Mouse (Mus musculus) ZHBTc4 (cell line): ENCODE measurements at regions not wholly inside any gene's neighbourhood (a gene's known extent, or its start where the extent isn't known, plus 50 kb on each side); places are given as distances from the start of the nearest gene placed in this dataset.

Experiments used
- DNase-seq: peaks from one replicate; pipeline ENCODE4 v3.0.0-alpha.2; 2011; ENCODE audit warnings: low read depth, low spot score

DNA sequence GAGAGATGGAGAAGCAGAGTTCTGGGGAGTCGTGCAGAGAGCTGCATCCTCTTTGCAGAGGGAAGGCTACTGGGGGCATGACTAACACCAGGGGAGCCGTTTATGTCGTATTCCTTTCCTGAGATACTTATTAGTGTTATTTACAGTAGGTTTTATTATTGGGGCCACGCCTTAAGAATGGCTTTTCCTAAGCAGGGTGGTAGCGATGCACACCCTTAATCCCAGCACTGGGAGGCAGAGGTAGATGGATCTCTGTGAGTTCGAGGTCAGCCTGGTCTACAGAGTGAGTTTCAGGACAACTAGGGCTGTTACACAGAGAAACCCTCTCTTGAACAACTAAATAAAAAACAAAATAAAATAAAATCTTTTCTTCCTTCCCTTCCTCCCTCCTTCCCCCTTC, 212.6 kb downstream of the Enc1 start:
- no peak for DNase-seq

DNA sequence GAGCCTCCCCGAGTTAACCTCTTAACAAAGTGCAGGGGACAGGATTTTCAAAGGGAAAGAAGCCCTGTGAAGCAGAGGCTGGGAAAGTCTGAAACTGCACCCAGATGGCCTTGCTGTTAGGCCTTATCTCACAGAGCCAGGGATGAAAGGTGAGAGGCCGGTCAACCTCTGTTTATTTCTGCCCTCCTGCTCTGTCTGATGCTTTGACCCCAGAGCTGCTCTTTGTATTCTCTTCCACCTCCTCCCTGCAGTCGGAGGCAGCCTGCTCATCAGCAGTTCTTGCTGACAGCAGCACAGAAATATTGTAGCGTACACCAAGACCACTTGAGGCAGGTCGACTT, 212.2 kb downstream of the Enc1 start:
- no peak for DNase-seq

DNA sequence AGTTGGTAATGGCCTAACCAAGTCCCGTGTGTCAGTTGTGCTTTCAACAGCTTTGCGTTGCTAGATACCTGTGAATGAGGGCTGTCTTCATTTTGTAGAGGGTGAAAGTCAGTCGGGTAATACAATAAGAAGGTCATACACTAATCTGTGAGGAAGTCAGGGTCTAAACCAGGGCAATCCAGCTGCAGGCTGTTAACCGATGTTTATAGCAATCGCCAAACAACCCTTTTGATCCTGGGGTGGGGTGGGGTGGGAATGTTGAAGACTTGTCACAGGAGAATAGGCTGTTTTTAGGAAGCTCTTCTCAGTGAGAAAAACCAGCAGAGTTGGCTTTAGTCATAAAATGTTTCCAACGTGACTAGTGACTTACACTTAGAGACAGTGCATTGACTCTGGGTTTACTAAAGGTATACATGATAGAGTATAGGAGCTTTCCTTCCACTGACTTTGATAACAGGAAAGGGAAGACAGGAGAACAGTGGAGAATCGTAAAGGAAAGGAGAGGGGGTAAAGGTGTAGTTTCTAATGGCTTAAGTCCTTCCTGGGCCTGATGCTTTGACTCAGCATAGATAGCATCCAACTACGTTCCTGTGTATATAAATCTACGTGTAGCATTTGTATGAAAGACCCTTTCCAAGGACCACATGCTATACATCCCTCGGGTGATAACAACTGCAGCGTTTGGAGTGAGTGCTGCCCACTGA, 211.6 kb downstream of the Enc1 start:
- DNase-seq = peak; percentile 89

DNA sequence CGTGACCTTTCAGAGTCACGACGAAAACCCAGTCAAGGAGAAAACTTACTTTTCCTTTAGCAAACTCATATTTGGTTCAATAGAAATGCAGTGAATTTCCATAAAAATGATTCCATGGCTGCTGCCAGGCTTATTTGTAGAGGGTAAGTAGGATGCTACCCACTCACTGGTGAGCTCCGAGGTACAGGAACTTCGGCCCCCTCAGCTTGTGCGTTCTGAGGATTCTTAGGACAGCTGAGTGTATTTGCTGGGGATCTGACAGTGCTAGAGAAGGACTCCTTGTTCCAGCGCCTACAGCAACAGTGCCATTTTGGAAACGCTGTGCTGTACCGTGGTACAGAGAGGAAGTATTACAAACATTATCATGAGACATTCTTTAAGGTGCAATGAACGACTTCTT, 210.4 kb downstream of the Enc1 start:
- no peak for DNase-seq

DNA sequence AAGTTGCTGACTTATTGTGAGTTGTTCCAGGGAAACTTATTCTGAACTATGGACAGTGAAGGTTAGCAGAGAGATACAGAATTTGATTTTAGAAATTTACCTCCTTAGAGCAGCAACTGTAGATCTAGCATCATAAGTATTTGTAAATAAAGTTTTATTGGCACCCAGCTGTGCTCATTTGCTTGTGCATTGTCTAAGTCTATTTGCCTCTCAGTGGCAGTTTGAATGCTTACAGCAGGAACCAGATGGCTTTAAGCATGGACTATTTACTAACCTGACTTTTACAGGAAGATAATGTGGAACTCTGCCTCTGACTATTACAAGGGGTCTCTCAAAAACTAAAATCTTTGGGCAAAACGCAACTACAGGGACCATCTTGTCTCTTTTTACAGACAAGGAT, 207.2 kb downstream of the Enc1 start:
- peak; percentile 69 for DNase-seq

DNA sequence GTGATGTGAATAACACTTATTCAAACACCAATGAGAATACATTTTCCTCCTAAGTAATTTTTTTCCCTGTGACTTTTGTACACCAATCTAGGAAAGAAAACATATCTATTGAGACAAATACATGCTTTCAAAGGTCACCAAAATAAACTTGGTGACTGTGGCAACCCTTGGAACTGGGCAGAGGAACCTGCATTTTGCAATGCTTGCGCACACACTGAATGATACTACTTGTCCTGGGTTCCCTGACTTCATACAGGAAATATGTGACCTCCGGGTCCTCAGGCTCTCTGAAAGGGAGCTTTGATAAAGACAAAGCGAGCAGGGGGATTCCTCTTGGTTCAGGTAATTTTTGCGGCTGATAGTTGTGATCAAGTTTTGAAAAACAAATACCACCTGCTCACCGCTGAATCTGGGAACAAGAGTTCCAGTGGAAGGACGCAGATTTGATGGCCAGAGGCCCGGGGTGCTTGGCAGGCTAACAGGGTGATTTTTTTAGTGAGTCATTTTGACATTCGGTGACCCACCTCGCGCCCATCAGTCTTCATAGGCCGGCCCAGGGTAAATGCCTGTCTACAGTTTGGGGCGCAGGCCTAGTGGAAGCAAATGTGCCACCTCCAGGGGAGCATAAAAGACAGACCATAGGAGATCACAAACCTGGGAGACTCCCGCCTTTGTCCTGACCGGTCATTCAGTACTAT, 203.0 kb downstream of the Enc1 start:
- no peak for DNase-seq

DNA sequence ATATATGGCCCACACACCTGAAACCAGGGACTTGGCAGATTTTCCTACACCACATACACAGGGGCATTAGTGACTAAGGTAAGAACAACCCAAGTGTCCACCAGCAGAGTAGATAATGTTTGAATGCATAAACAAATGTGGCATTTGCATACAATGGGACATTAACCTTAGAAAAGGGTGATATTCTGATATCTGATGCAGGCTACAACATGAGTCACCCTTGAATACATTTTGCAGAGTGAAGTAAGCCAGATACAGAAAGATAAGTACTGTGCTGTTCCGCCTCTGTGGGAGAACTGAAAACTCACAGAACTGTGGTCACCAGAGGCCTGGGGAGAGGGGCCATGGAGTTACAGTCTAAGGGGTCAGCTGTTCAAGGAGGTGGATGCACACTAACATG, 201.9 kb downstream of the Enc1 start:
- no peak for DNase-seq

DNA sequence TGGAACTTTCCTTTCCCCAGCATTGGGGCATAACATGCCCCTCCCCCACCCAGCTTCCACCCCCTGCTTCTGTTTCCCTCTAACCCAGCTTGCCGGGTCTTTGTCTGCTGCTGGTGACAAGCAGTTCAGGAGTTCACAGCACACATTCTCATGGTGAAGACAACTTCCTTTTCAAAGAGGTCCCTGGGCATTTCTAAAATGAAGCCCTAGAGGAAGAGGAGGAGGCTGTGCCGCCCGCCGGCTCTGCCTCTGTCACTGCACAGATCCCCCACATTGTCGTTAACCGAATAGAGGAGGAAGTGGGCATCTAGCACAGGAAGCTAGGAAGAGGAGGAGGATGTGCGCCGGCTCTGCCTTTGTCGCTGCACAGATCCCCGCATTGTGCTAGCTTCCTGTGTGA, 201.4 kb downstream of the Enc1 start:
- DNase-seq = peak; percentile 51

DNA sequence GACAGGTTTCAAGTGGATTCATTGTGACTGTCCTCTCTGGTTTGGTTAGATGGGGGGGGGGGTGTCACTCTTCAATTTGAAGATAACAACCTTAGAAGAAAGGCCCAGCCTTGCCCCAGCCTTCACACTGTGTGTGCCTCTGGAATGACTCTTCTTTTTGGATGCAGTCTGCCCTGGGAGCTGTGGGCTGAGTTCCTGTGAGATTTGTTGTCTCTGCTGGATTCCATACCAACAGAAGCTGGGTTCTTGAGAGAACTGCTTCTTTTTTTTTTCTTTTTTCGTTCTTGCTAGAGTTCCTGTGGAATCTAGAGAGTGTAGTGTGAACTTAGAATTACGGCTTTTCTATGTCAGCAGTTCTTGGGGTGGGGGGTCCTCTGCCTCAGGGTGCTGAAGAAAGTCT, 200.9 kb downstream of the Enc1 start:
- no peak for DNase-seq

DNA sequence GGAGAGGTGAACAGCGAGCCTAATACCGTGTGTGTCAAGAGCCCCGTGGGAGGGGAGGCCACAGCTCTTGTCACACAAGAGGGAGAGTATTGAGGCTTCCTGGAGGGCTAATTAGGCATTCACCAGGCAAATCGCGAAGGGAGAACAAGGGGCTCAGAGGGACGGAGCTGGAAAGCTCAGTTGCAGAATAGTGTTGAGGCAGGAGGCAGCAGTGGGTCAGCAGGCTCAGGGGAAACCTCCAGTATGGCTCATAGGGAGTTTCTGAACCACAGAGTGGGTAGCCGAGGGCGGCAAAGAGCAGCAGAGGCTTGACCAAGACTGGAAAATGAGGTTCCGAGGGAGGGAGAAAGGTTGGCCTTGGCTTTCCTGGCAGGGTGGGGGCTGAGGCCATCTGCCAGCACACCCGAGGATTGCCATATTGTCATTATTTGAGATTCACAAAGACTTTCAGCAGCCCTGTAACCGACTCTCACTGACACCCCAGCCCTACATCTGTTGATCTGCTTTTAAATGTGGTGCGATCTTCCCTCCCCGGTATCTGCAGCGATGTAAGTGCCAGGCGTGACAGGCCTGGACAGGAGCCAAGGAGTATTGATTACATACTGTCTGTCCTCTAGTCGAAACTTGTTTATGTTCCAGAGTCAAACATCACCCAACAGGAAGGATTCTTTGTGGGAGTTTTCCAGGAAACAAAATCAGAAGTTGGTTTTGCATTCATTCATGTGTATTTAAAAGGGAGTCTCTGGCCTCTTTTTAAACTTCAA, 198.5 kb downstream of the Enc1 start:
- DNase-seq = peak; percentile 35

DNA sequence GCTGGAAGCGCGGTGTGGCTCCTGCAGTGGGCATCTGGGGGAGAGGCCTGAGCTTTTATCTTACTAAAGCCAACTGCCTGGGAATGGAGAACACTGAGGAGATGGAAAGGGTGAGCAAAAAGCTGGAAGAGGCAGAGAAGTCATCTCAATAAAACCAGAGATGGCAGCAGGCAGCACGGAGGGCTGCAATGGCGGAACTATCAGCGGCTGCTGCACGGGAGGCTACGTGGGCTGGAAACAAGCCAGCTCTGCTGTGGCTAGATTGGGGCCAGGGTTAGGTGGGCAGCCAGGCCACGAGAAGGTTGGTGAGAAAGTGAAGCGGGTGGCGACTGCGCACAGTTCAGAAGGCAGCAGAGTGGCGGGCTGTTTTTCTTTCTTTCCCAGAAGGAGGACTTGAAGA, 197.8 kb downstream of the Enc1 start:
- DNase-seq = peak; percentile 12

DNA sequence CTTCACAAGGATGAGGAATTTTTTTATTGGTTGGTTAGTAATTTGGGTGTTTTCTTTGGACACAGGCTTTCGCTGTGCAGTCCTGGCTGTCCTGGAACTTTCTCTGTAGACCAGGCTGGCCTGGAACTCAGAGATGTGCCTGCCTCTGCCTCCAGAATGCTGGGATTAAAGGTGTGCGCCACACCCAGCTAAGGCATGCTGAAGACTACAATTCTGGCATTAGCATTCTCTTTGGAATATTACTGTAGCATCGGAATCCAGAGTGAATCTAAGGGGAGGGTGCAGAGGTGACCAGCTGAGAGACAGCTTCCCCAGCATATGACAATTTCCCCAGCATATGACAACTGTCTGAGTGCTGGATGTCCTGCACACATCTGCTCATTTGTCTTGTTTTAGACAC, 197.4 kb downstream of the Enc1 start:
- peak; percentile 72 for DNase-seq

DNA sequence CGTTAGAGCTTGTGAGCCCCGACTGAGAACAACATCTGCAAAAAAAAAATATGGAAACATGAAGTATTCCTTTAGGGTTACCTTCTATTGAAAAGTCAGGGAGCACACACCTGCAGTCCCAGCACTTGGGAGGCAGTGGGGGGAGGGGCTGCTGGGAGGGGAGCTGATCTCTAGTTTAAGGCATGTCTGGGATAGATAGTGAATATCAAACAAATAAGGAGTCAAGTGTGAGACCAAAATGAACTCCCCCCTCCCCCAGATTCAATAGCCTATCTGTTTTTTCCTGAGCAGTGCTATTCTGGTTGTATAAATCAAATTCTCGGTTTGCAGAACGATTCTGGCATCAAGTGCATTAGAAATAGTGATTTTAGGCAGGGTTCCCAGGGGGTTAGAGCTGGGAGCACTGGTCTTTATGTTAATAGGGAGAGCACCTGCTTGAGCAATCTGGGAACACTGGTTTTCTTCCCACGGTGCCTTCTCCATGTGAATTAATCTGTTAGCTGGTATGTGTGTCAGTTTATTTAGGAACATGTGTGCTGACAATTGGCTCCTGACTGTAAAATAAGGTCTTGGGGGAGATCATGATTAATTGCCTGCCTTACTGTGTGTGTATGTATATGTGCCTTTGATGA, 195.9 kb downstream of the Enc1 start:
- no peak for DNase-seq

DNA sequence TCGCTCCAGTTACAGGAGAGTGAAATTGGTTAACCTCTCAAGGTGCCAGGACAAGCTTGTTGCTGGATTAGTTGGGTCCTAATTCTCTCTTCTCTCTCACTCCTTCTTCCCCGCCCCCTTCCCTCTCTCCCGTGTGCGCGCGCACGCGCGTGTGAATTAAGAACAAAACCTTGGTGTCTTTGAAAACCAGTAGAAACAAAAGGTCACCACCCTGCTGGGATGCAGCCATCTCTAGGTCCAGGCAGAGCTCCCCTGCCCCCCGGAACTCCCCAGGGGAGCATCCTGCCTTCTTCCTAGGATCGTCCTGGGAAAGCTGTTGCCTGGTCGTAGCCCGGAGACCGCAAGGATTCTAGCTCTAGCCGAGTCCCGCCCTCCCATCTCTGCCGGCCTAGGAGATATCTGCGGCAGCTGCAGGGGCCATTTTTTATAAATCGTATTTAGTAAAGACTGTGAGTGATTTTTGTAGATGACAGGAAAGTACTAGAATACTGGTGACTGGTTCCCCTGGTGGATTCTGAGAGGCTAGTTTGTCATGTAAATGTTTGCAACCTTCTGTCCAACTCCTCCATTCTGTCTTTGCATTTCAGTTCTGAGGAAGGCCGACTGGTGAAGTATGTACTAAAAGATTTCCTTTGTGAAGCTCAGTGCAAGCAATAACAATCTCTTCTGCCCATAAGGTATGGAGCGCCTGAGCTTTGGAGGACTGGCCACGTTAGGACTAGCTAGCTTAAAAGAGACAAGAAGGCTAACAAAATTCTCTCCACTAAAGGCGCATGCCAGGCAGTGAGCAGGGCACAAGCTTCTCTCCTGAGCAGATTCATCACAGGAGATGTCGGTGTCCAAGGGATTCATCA, 195.2 kb downstream of the Enc1 start:
- peak; percentile 96 for DNase-seq

DNA sequence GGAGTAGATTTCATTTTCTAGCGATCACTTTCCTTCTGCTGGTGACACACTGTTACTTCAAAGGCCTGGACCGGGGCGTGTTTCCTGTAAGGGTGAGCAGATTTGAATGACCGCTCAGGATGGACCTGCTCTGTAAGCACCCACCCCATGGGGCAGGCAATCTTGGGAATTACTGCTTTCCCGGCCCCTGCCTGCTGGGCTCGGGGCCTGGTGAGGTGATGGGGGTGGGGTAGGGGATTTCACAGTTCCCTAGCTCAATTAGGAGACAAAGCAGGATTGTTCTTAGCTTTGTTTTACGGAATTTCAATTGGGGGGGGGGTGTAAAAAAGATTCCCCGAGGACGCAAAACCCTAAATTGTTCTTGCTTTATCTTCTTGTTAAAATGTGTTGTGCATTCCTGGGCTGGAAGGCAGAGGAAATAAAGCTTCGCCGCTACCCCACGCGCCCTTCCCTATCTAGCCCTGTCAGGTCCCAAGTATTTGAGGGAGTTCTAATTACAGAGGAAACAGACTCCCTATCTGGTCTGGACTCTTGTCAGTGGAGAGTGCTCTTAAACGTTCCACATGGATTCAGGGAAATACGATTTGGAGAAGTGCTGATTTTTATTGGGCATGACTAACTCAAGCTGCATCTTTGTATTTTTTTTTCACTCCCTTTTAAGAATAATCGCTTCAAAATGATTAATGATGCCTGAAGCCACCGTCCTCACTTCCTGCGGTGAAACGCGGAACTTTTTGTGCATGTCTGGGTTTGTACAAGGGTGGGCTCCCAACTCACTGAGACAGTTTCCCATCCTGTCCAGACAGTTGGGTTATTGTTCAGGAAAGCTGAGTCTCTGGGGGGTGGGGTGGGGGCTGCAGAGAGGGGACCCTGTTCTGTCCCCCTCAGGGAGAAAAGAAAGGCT, 194.3 kb downstream of the Enc1 start:
- peak; percentile 40 for DNase-seq

DNA sequence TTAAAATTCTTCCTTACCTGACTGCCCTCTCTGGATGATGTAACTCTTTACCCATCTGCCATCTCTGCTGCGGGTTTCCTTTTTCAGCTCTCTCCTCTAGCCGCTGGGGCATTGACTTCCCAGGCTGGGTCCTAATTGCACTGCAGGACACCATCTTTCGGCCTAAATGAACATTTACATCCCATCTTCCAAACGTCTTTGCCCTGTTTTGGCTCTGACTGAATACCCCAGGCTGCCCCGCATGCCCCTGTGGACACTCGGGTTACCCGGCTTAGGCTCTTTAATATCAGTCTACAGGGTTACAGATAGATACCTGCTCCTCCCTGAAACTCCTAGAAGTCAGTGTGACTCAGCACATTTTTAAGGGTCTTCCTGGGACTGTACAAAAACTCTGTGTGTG, 193.3 kb downstream of the Enc1 start:
- peak; percentile 27 for DNase-seq

DNA sequence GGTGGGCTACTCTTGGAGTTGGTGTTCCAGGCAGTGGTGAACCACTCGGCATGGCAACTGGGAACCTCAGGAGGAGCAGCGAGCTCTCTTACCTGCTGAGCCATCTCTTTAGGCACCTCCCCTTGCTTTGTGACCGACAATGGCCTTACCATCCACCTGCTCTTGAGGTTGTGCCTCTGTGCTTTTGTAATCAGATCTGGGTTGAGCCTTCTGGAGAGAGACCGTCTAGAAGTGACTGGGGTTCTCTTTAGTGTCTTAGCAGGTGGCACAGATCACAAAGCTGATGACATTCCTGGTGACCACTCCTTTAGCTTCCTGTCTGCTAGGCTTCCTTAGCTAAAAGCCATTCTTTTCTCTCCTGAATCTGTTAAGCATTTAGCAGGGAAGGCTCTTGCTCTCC, 191.7 kb downstream of the Enc1 start:
- DNase-seq = peak; percentile 94

DNA sequence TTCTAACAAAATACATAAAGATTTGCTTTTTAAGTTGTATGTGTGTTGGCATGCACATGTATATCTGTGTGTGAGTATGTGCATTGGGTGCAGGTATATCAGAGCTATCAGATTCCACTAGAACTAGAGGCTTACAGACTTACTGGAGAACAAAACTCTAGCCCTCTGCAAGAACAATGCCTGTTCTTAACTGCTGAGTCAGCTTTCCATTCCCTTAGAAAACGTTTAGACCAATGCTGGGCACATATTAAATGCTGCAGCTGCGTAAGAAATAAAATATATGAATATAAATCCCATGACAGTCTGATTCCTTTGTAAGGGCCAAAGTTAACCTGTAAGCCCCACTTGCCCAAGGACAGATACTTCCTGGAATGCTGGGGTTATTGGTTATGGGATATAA, 190.0 kb downstream of the Enc1 start:
- no peak for DNase-seq

DNA sequence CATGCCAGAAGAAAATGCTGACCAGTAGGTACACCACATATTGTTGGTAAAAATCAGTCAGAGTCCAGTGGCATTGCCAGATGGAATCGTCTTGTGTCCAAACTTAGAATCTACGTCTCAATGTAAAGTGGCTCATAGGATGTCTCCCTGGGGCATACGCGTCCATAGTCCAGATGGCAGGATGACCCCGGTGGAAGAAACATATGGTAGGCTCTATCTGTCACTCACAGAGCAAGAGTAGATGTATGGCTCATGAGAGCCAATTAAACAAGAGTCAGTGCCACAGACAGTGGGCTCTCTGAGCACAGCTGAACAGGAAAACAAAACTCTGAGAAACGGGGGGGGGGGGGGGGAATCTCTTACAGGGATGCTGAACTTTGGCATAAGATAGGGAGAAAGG, 187.3 kb downstream of the Enc1 start:
- DNase-seq = no peak

DNA sequence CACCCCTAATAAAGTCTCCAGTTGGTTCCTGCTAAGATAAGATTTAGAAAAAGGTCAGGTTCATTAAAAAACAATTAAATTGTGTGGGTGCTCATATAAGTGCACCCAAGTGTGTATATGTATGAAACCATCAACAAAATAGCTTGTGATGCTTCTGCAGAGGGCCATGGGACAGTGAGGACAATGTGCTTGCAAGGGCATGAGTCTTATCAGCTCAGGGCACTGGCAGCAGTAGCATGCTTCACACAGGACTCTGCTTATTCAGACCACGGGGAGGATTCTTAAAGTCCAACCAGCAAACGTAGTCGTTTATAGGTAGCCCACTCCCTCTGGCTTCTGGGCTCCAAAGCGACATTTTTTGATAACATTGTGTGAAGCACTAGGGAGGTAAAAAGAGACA, 186.6 kb downstream of the Enc1 start:
- no peak for DNase-seq
